Mouse (Mus musculus): ENCODE measurements around the gene Tmem198b. TPM values are rescaled to one million over a fixed set of nuclear protein-coding genes. Genes with fewer than 3 reads are reported as not detected.

Gene Tmem198b
- polyA plus RNA-seq, 1 experiment from 2014 or later: 2.3 TPM

DNA sequence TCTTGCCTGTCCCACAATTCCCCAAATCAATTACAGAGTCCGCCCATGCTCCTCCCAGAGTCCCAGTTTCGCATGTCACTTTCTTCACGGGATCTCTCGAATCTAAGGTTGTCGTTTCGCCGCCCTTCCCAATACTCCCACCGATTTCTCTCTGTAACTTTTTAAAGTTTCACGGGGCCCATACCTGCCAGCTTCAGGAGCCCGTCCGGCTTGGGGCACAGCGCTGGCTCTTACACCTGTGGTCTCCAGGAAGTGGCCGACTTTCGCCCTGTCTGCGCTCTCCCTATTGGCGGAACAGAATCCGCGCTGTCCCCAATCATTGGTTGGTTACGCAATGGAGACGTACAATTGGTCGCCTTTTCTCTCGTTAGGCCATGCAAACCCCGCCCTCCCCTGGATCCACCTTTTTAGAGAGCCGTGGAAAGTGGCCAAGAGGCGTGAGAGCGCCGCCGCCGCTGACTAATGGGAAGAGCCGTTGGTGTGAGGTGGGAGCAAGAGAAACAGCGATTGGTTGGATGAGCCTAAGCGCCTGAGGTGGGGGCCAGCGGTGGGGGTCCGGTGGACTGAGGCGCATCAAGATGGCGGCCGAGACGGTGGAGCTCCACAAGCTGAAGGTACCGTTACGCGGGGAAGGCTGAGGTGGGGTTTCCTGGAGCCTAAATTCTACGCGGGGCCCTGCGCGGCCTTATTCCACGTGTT is 17.3 kb upstream of the Tmem198b start, which contains the start of gene Ormdl2:
TSS of gene Ormdl2 (minus strand) at position 288 of the 699 bp plus-strand sequence.
- TF ChIP-seq EP300 (IDR thresholded peaks at IDR 0.05; ENCODE audit: low read depth) (peak; percentile 82), CTCF (IDR thresholded peaks at IDR 0.05; ENCODE audit: low read depth) (peak; percentile 35)
- no peaks in the 10 kb centered on the region for H3K9me3 ChIP-seq (ENCODE audit: low read length)
- ATAC-seq: peak; percentile 99
- H3K4me1 ChIP-seq (ENCODE audit: insufficient read depth): peaks cover 26% of the 10 kb centered on the region
- peak; percentile 99 for DNase-seq
- H3K27me3 ChIP-seq (ENCODE audit: insufficient read depth, low read length): no peaks in the 10 kb centered on the region
- H3K27ac ChIP-seq (ENCODE audit: low read depth): peak within 1 kb of the TSS; percentile 72
- under 1% methylated on average over 46 of the region's 46 CpGs for WGBS (ENCODE audit: insufficient replicate concordance)
- peaks cover 23% of the 10 kb centered on the region for H3K36me3 ChIP-seq (replicated peaks; ENCODE audit: insufficient read depth, low read length)
- H3K9ac ChIP-seq (replicated peaks): peak within 1 kb of the TSS; percentile 85
- H3K4me2 ChIP-seq (ENCODE audit: low read depth, low read length): peak within 1 kb of the TSS; percentile 83
- H3K4me3 ChIP-seq (ENCODE audit: low read depth, low read length): peak within 1 kb of the TSS; percentile 87

- ATAC-seq (no peak), DNase-seq (no peak)
- peaks cover 26% of the 10 kb centered on the region for H3K4me1 ChIP-seq (ENCODE audit: insufficient read depth)
- H3K36me3 ChIP-seq (replicated peaks; ENCODE audit: insufficient read depth, low read length): peaks cover 35% of the 10 kb centered on the region
- peak overlapping the region; percentile 87; the same call in 1 of the 2 replicates for H3K4me3 ChIP-seq (ENCODE audit: low read depth, low read length)
- 73% methylated on average over 4 of the region's 4 CpGs for WGBS (ENCODE audit: insufficient replicate concordance)
- H3K4me2 ChIP-seq (ENCODE audit: low read depth, low read length): peak overlapping the region; percentile 78
- no peak overlapping the region for H3K9ac ChIP-seq (replicated peaks)
- TF ChIP-seq CTCF (IDR thresholded peaks at IDR 0.05; ENCODE audit: low read depth): no peak
- TF ChIP-seq EP300 (IDR thresholded peaks at IDR 0.05; ENCODE audit: low read depth): no peak
- no peaks in the 10 kb centered on the region for H3K9me3 ChIP-seq (ENCODE audit: low read length)
- no peak overlapping the region for H3K27ac ChIP-seq (ENCODE audit: low read depth)
- H3K27me3 ChIP-seq (ENCODE audit: insufficient read depth, low read length): no peaks in the 10 kb centered on the region
These were observed 16.0 kb upstream of the Tmem198b start for GRCm38 (mm10) chr10:128820217-128820616.

GRCm38 (mm10) chr10:128817033-128817432 is 12.9 kb upstream of the Tmem198b start, which contains the start of gene Sarnp:
Gene Sarnp (plus strand): TSS chr10:128817333.
- ATAC-seq: no peak
- Histone ChIP-seq H3K27ac (ENCODE audit: low read depth) (no peak within 1 kb of the TSS), H3K9ac (replicated peaks) (no peak within 1 kb of the TSS), H3K4me2 (ENCODE audit: low read depth, low read length) (no peak within 1 kb of the TSS), H3K27me3 (ENCODE audit: insufficient read depth, low read length) (no peaks in the 10 kb centered on the region), H3K4me1 (ENCODE audit: insufficient read depth) (peaks cover 14% of the 10 kb centered on the region), H3K9me3 (ENCODE audit: low read length) (no peaks in the 10 kb centered on the region), H3K36me3 (replicated peaks; ENCODE audit: insufficient read depth, low read length) (peaks cover 50% of the 10 kb centered on the region), H3K4me3 (ENCODE audit: low read depth, low read length) (no peak within 1 kb of the TSS)
- DNase-seq: no peak
- 84% methylated on average over 13 of the region's 13 CpGs for WGBS (ENCODE audit: insufficient replicate concordance)
- no peak for TF ChIP-seq CTCF (IDR thresholded peaks at IDR 0.05; ENCODE audit: low read depth)
- TF ChIP-seq EP300 (IDR thresholded peaks at IDR 0.05; ENCODE audit: low read depth): no peak

- ATAC-seq (no peak), DNase-seq (no peak)
- Histone ChIP-seq H3K27ac (ENCODE audit: low read depth) (no peak overlapping the region), H3K36me3 (replicated peaks; ENCODE audit: insufficient read depth, low read length) (peaks cover 11% of the 10 kb centered on the region), H3K4me1 (ENCODE audit: insufficient read depth) (peaks cover 31% of the 10 kb centered on the region), H3K27me3 (ENCODE audit: insufficient read depth, low read length) (no peaks in the 10 kb centered on the region), H3K9ac (replicated peaks) (no peak overlapping the region; the same call in 1 of the 2 replicates), H3K9me3 (ENCODE audit: low read length) (no peaks in the 10 kb centered on the region), H3K4me2 (ENCODE audit: low read depth, low read length) (peak overlapping the region; percentile 100), H3K4me3 (ENCODE audit: low read depth, low read length) (peak overlapping the region; percentile 95)
- 84% methylated on average over 8 of the region's 8 CpGs for WGBS (ENCODE audit: insufficient replicate concordance)
- TF ChIP-seq EP300 (IDR thresholded peaks at IDR 0.05; ENCODE audit: low read depth) (no peak), CTCF (IDR thresholded peaks at IDR 0.05; ENCODE audit: low read depth) (no peak)
These were observed 2.8 kb upstream of the Tmem198b start for GRCm38 (mm10) chr10:128807018-128807417.

DNA sequence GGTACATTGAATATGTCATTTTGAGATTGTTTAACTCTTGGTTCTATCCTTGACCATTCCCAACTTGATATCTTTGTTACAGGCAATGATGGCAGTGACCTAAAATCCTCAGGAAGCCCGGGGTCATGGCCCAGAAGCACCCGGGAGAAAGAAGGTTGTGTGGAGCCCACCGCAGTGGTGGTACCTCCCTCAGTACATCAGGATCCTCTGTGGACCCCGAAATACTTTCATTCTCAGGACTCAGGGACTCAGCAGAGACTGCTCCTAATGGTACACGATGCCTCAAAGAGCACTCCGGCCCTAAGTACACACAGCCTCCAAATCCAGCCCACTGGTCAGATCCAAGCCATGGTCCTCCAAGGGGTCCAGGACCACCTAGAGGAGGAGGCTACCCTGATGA is 1.9 kb upstream of the Tmem198b start:
- peak overlapping the region; percentile 98; the same call in 1 of the 2 replicates for H3K27ac ChIP-seq (ENCODE audit: low read depth)
- H3K4me3 ChIP-seq (ENCODE audit: low read depth, low read length): peak overlapping the region; percentile 95
- peak overlapping the region; percentile 91 for H3K9ac ChIP-seq (replicated peaks)
- WGBS (ENCODE audit: insufficient replicate concordance): 55% methylated on average over 6 of the region's 6 CpGs
- H3K4me2 ChIP-seq (ENCODE audit: low read depth, low read length): peak overlapping the region; percentile 100
- ATAC-seq (no peak), DNase-seq (no peak)
- TF ChIP-seq CTCF (IDR thresholded peaks at IDR 0.05; ENCODE audit: low read depth): no peak
- no peak for TF ChIP-seq EP300 (IDR thresholded peaks at IDR 0.05; ENCODE audit: low read depth)
- peaks cover 31% of the 10 kb centered on the region for H3K4me1 ChIP-seq (ENCODE audit: insufficient read depth)
- H3K36me3 ChIP-seq (replicated peaks; ENCODE audit: insufficient read depth, low read length): peaks cover 11% of the 10 kb centered on the region
- H3K9me3 ChIP-seq (ENCODE audit: low read length): no peaks in the 10 kb centered on the region
- no peaks in the 10 kb centered on the region for H3K27me3 ChIP-seq (ENCODE audit: insufficient read depth, low read length)

- peaks cover 31% of the 10 kb centered on the region for H3K4me1 ChIP-seq (ENCODE audit: insufficient read depth)
- ATAC-seq (peak; percentile 96), DNase-seq (peak; percentile 99)
- peaks cover 10% of the 10 kb centered on the region for H3K36me3 ChIP-seq (replicated peaks; ENCODE audit: insufficient read depth, low read length)
- under 1% methylated on average over 70 of the region's 70 CpGs for WGBS (ENCODE audit: insufficient replicate concordance)
- H3K27me3 ChIP-seq (ENCODE audit: insufficient read depth, low read length): no peaks in the 10 kb centered on the region
- H3K9ac ChIP-seq (replicated peaks): peak overlapping the region; percentile 91
- H3K4me3 ChIP-seq (ENCODE audit: low read depth, low read length): peak overlapping the region; percentile 95
- no peaks in the 10 kb centered on the region for H3K9me3 ChIP-seq (ENCODE audit: low read length)
- peak overlapping the region; percentile 100 for H3K4me2 ChIP-seq (ENCODE audit: low read depth, low read length)
- TF ChIP-seq CTCF (IDR thresholded peaks at IDR 0.05; ENCODE audit: low read depth) (peak; percentile 55), EP300 (IDR thresholded peaks at IDR 0.05; ENCODE audit: low read depth) (peak; percentile 51; the same call in 1 of the 2 replicates)
- peak overlapping the region; percentile 98 for H3K27ac ChIP-seq (ENCODE audit: low read depth)
These were observed 1.2 kb upstream of the Tmem198b start for GRCm38 (mm10) chr10:128805092-128806000.

All from liver, postnatal 0 days (tissue).